Mouse (Mus musculus) cerebellum, adult 9-10 months (tissue): ENCODE data around the gene Nrxn1.

ENCODE experiments used
- DNase-seq: peaks from one replicate; pipeline ENCODE4 v3.0.0; 2022

The Nrxn1 gene

GRCm38 (mm10) chr17:90420757-90421156, 672.1 kb downstream of the Nrxn1 start:
- peak; percentile 68 for DNase-seq

GRCm38 (mm10) chr17:90419615-90420014, 673.3 kb downstream of the Nrxn1 start:
- peak; percentile 62 for DNase-seq

GRCm38 (mm10) chr17:90396357-90396756, 696.5 kb downstream of the Nrxn1 start:
- peak; percentile 51 for DNase-seq

GRCm38 (mm10) chr17:90394606-90395005, 698.3 kb downstream of the Nrxn1 start:
- DNase-seq, result no peak

GRCm38 (mm10) chr17:90392751-90393150, 700.1 kb downstream of the Nrxn1 start:
- DNase-seq, result peak; percentile 47

- DNase-seq, result peak; percentile 67
These were observed 702.3 kb downstream of the Nrxn1 start for GRCm38 (mm10) chr17:90390316-90391212.

- no peak for DNase-seq
These were observed 708.0 kb downstream of the Nrxn1 start for GRCm38 (mm10) chr17:90384856-90385255.

- DNase-seq, result no peak
These were observed 710.1 kb downstream of the Nrxn1 start for GRCm38 (mm10) chr17:90382496-90383443.

- DNase-seq, result no peak
These were observed 716.3 kb downstream of the Nrxn1 start for GRCm38 (mm10) chr17:90376533-90376932.

- DNase-seq, result no peak
These were observed 730.7 kb downstream of the Nrxn1 start for GRCm38 (mm10) chr17:90362169-90362568.

- no peak for DNase-seq
These were observed 743.3 kb downstream of the Nrxn1 start for GRCm38 (mm10) chr17:90349385-90350095.

GRCm38 (mm10) chr17:90346735-90347475, 746.0 kb downstream of the Nrxn1 start:
- DNase-seq, result no peak

- no peak for DNase-seq
These were observed 759.4 kb downstream of the Nrxn1 start for GRCm38 (mm10) chr17:90333445-90333844.

GRCm38 (mm10) chr17:90323674-90324073, 769.2 kb downstream of the Nrxn1 start:
- DNase-seq, result no peak

GRCm38 (mm10) chr17:90272225-90272624, 820.6 kb downstream of the Nrxn1 start:
- DNase-seq, result no peak

- DNase-seq, result no peak
These were observed 821.7 kb downstream of the Nrxn1 start for GRCm38 (mm10) chr17:90271165-90271564.

- peak; percentile 26 for DNase-seq
These were observed 823.7 kb downstream of the Nrxn1 start for GRCm38 (mm10) chr17:90269143-90269542.

GRCm38 (mm10) chr17:90253451-90254131, 839.3 kb downstream of the Nrxn1 start:
- DNase-seq, result no peak

GRCm38 (mm10) chr17:90252196-90252595, 840.7 kb downstream of the Nrxn1 start:
- peak; percentile 45 for DNase-seq

GRCm38 (mm10) chr17:90247071-90247849, 845.6 kb downstream of the Nrxn1 start:
- DNase-seq, result no peak

- DNase-seq, result no peak
These were observed 848.5 kb downstream of the Nrxn1 start for GRCm38 (mm10) chr17:90244339-90244738.
